Mouse (Mus musculus) right cerebral cortex, postnatal 4 days (tissue): Measurements from ENCODE around the gene A4galt.
"Not testable (repeated sequence)": the region's sequence is repeated elsewhere in the genome, so short reads cannot be mapped to it uniquely, and the experiment has no call there.

ENCODE experiments used
- DNase-seq: peaks from one replicate; pipeline ENCODE4 v3.0.0-alpha.2; 2022

A4galt gene

DNA sequence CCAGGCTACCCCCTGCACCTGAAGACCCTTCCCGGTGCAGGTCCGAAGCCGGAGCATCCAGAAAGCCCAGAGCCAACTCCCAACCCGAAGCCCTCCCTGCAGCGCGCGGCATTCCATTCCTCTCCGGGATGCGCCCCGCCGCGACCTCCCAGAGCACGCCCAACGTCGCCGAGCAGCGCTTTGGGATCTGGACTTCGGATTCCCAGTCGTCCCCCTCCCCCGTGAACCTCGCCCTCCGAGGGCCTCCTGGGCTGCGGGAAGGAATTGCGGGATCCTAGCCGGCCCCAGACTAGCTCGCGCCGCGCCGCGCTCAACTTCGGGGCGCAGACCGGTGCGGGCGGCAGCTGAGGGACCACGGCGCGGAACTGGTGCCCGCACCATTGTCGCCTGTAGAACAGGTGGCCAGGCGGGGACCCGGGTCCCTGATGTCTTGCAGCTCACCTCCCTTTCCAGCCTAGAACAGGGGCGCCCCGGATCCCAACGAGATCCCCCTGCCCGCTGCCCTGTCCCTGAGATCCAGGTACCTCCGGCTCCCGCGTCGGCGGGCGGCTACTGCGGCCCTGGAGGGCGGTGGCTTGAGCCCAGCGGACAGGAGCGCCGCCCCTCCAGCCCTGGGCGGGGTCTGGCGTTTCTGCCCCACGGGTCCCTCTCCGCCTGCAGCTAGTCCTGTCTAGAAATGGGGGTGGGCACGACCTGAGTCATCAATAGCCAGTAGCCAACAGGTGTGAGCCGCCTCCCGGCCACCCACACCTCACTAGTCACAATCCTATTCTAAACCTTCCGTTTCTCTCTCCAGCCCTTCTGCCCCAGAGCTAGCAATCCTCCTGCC, at the start of gene A4galt:
TSS of gene A4galt (minus strand) at position 599 of the 829 bp plus-strand sequence.
- DNase-seq = peak; percentile 12

DNA sequence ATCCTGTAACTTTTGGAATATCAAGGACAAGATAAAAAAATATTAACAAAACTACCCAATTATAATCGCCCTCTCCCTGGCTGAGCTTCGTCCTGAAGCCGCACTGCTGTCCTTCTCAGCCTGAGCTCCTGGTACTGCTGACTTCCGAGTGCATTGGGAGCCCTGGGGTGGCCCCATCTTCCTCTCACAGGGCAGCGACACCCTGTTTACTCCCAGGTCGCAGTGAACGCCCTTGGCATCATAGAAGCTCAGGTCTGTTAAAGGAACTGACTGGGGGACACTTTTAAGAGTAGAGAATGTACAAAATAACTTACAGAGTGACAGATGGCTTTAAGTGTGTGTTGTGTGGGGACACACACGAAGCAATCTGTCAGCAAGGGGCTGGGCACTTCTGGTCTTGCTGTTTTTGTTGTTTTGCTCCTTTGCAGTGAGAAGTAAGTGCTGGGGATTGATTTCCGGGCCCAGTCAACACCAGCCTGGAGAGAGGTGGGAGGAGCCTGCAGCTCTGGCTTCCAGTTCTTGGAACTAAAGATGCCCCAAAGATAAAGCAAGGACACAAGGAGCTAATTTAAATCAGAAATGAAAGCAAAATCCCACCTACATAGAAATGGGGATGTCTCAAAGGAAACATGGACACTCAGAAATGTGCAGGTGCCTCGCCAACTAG, 48.5 kb upstream of the A4galt start:
- DNase-seq = no peak

GRCm38 (mm10) chr15:83299450-83299849, 47.9 kb upstream of the A4galt start:
- no peak for DNase-seq

DNA sequence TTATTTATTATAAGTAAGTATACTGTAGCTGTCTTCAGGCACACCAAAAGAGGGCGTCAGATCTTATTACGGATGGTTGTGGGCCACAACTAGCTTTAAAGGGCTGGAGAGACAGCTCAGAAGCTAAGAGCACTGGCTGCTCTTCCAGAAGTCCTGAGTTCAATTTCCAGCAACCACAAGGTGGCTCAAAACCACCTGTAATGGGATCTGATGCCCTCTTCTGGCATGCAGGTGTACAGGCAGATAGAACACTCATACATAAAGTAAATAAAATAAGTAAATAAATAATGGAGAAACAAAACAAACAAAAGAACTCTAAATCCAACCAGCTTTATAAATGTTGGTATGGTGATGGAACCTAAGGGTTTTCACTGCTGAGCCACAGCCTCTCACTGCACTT, 47.2 kb upstream of the A4galt start:
- DNase-seq = no peak

DNA sequence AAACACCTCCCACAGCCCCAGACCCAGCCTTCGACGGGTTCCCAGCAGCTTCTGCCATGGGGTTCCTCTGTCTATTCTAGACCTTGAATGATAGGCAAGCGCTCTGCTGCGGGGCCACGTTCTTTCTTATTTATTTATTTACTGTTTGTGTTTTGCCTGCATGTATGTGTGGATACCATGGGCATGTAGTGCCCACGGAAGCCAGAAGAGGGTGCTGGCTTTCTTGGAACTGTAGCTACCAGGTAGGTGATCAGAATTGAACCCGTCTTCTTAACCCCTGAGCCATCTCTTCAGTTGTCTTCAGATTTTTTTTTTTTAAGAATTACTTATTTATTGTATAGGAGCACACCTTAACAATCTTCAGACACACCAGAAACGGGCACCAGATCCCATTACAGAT, 46.7 kb upstream of the A4galt start:
- no peak for DNase-seq

DNA sequence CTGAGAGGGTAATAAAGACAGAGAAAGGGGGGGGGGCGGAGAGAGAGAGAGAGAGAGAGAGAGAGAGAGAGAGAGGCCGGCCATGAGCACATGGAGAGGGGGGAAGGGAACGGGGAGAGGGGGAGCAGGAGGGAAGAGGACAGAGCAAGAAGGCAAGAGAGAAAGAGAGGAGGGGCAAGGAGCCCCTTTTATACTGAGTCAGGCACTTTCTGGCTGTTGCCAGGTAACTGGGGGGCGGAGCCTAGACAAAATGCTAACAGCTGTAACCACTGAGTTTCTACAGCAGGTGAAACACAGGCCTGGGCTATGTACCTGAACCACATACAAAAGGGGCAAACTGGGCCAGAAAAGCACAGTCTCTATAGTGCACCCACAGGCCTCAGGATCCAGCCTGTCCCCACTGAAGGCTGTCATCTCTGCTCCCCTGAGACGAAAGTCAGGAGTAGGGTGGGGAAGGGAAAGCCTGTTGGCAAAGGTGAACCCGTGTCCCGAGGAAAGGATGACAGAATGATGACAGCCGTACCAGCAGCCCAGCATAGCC, 45.3 kb upstream of the A4galt start:
- no peak for DNase-seq

- no peak for DNase-seq
Measured at GRCm38 (mm10) chr15:83296050-83296449, 44.5 kb upstream of the A4galt start.

DNA sequence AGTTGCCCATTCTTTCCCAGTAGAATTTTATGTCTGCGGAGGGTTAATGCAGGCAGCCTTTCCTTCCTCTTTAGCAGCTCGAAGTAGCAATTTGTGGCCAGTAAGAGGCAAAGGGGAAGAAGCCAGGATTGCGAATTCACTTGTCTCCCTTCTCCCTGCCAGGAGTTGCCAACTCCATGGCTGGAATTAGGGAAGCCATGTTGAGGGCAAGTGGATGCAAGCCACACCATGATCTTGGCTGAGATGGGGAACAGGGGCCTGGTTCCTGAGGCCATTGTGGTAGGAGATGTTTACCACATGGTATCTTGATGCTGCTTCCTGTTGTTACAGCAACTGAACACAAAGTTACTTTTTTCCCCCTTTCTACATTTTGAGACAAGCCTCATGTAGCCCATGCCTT, 43.4 kb upstream of the A4galt start:
- DNase-seq = no peak

DNA sequence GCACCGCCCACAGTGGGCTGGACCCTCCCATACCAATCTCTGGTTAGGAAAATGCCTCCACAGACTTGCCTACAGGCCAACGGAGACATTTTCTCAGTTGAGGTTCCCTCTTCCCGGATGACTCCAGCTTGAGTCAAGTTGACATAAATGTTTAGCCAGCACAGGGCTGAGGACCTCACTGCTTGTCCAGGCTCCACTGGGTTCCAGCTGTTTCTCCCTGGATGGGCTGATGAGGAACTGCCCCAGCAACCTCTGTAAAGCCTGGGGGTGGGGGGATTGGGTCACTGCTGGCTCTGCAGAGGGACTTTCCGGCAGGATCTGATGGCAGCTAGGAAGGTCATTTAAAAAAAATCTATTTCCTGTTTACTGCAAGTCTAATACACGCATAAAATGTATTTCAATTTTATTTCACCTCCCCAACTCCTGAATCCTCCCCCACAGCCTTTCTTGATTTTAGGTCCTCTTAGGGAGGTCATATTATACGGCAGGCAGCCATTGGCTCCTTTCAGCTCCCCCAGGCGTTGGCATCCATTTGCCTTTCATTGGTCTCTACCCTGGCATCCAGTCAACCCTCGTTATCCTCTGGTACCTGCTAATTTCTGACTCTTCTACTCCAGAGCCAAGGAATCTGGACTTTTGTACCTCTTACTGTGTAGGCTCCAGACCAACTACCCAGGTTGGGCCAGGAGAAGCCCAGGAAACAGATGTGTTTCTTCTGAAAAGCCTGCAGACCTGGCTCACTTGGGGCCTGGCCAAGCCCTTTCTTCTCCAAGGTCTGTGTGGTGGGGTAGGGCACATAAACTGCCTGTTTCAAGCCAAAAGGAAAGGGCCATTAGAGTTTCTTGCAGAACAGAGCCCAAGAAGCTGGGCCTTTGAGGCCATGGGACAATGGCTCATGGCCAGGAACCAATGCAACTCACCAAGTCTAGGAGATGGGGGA, 42.4 kb upstream of the A4galt start:
- no peak for DNase-seq

DNA sequence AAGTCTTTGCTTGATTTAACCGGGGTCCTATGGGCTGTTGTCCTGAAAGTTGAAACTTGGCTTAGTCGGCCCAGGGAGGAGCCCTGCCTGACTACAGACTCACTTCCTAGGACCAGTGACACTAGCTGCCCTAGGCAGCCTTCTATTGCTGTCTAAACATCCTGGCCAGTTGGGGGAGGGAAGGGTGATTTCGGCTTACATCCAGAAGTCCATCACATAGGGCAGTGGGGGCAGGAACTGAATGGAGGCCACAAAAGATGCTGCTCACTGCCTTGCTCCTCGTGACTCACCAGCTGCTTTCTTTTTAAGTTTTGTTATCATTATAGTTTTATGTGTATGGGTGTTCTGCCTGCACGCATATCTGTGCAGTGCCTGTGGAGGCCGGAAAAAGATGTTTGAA, 41.6 kb upstream of the A4galt start:
- no peak for DNase-seq

- DNase-seq = no peak
Measured at GRCm38 (mm10) chr15:83292261-83293056, 40.9 kb upstream of the A4galt start.

- no peak for DNase-seq
Measured at GRCm38 (mm10) chr15:83290899-83291298, 39.3 kb upstream of the A4galt start.

DNA sequence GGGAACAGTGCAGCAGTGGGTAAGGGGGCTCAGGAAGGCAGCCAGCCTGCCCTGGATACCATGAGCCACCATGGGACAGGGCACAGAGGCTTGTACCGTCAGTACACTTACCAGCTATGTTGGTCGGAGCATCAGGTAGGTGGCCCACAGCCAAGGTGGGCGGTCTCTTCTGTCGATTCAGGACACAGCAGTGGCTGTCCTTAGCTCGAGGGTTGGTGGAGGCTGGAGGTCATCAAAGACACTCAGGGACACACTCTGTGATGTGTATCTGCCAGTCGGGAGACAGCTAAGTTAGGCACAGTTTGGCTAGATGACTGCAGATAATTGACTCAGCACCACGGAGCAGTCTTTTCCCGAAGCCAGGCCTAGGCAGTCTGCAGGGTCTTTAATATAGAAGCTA, 33.3 kb upstream of the A4galt start:
- DNase-seq = no peak

- no peak for DNase-seq
Measured at GRCm38 (mm10) chr15:83282397-83282796, 30.8 kb upstream of the A4galt start.

GRCm38 (mm10) chr15:83281303-83281702, 29.7 kb upstream of the A4galt start:
- DNase-seq = no peak

- no peak for DNase-seq
Measured at GRCm38 (mm10) chr15:83278579-83278978, 27.0 kb upstream of the A4galt start.

- no peak for DNase-seq
Measured at GRCm38 (mm10) chr15:83277451-83277850, 25.9 kb upstream of the A4galt start.

GRCm38 (mm10) chr15:83274237-83274636, 22.7 kb upstream of the A4galt start:
- not testable (repeated sequence) for DNase-seq

DNA sequence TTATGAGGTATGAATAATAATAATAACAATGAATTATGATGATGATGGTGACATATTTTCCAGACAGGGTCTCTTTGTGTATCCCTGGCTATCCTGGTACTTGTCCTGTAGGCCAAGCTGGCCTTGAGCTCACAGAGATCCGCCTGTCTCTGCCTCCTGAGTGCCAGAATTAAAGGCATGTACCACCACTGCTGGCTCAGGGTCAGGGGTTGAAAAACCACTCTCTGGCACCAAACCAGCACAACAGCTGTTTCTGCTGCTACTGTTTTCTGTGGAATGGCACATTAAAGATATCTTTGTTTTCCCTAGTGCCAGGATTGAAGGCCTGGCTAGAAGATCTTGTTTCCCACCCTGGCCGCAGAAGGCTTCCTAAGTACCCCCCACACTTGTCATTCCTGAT, 21.4 kb upstream of the A4galt start:
- no peak for DNase-seq

GRCm38 (mm10) chr15:83271221-83271620, 19.6 kb upstream of the A4galt start:
- DNase-seq = not testable (repeated sequence)

GRCm38 (mm10) chr15:83269985-83270384, 18.4 kb upstream of the A4galt start:
- DNase-seq = not testable (repeated sequence)

- not testable (repeated sequence) for DNase-seq
Measured at GRCm38 (mm10) chr15:83268428-83268827, 16.9 kb upstream of the A4galt start.
